Mouse (Mus musculus) liver, adult (tissue): ENCODE measurements around the gene Upp2.

ENCODE experiments used
- GATA4 ChIP-seq: IDR thresholded peaks from 2 replicates; pipeline ENCODE4 v1.6.1; 2014; ENCODE audit warnings: mild to moderate bottlenecking, low read length; ENCODE audit not compliant: insufficient replicate concordance

The Upp2 gene

GRCm38 (mm10) chr2:58568841-58569645 is 1.9 kb downstream of the Upp2 start:
- no peak for TF ChIP-seq GATA4

DNA sequence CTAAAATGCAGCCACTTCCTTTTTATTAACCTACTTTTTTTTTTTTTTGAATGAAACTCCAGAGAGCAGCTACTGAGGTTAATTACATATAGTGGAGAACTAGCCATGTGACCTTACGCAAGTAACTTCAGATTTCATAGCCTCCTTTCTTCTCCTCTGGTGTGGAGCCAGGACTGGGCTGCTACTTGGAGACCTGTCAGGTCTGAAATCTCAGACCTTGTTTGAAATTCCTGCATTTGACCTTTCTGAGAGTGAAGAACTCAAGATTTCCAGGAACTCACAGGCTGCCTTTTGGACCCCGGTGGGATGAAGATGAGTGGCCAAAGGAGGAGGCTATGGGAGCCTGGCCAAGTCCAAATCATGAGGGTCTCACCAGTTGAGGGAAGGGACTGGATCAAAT is 7.1 kb downstream of the Upp2 start:
- TF ChIP-seq GATA4, result no peak

DNA sequence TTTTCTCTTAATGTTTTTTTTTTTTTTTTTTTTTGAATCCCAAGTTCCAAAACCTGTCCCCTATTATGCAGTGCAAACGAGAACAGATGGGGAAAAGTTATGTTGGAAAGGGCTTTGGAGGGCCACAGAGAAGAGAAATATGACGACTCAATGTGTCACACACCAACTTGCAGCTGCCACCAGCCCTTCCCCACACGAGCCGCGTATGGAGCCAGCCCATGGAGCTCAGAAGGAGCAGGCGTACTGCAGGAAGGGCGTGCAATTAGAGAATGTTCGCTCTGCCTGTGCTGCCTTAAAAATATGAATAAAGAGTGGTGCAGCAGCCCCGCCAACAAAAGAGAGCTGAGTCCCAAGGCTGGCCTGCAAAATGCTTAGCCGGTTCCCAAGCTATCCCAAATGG is 19.2 kb downstream of the Upp2 start:
- TF ChIP-seq GATA4, result no peak

- no peak for TF ChIP-seq GATA4
Measured at GRCm38 (mm10) chr2:58589637-58590036, 22.5 kb downstream of the Upp2 start.

DNA sequence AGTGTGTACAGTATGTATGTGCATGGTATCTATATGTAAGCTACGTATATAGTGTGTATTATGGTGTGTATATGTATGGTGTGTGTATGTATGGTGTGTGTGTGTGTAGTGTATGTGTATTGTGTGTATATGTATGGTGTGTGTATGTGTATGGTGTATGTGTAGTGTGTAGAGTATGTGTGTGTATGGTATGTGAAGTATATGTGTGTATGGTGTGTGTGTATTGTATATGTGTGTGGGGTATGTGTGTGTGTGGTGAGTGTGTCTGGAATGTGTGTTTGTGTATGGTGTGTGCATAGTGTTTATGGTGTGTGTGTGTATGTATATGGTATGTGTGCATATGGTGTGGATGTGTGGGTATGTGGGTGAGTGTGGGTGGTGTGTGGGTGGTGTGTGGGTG is 23.0 kb downstream of the Upp2 start:
- TF ChIP-seq GATA4, result no peak

- no peak; the same call in 1 of the 2 replicates for TF ChIP-seq GATA4
Measured at GRCm38 (mm10) chr2:58595350-58595749, 28.3 kb downstream of the Upp2 start.

- no peak for TF ChIP-seq GATA4
Measured at GRCm38 (mm10) chr2:58596774-58597342, 29.8 kb downstream of the Upp2 start.

GRCm38 (mm10) chr2:58597556-58597955 is 30.5 kb downstream of the Upp2 start:
- no peak for TF ChIP-seq GATA4

DNA sequence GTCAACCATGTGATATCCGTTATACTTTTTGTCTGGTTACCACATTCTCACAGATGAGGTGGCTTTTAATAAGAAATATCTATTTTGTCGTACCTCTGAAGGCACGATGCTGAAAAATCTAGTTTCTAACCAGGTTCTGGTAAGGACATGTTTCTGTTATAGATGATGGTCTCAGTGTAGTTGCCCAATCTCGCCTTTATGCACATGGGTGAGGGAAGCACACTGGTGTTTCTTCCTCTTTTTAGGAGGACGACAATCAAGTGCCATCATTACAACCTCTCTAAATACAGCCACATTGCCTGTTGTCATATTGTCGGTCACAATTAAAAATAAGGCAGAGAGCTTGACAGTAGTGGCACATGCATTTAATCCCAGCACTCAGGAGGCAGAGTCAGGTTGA is 32.5 kb downstream of the Upp2 start:
- no peak for TF ChIP-seq GATA4

GRCm38 (mm10) chr2:58601382-58601781 is 34.3 kb downstream of the Upp2 start:
- TF ChIP-seq GATA4, result no peak

GRCm38 (mm10) chr2:58603379-58603778 is 36.3 kb downstream of the Upp2 start:
- TF ChIP-seq GATA4, result no peak

- TF ChIP-seq GATA4, result no peak
Measured at GRCm38 (mm10) chr2:58604791-58605190, 37.7 kb downstream of the Upp2 start.

DNA sequence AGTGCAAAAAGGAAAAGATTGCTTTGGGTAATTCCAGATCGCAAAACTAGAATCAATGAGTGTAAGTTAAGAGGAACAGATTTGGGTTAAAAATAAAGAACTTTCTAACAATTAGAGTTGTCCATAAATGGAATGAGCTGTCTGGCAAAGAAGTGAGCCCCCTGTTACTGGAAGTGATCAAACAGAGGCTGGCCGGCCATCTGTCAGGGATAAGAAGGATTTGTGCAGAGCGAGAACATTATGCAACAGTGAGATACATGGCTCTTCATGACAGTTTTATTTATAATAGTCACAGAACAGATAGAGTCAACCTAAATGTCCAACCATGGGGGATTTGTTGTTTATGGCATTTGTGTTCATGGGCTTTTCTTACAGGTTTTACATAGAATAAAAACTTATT is 46.6 kb downstream of the Upp2 start:
- TF ChIP-seq GATA4, result no peak

DNA sequence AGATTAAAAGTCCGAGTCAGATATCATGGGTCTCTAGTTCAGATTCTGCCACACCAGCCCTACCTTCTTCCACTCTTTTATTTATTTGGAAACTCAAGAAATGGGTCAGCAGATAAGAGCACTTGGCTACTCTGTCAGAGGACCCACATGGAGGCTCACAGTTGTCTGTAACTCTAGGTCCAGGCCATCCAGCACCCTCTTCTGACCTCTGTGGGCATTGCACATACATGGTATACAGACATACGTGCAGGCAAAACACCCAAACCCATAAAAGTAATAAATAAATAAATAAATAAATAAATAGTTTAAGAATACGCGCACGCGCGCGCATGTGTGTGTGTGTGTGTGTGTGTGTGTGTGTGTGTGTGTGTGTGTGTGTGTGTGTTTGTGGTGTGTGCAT is 47.8 kb downstream of the Upp2 start:
- no peak for TF ChIP-seq GATA4

DNA sequence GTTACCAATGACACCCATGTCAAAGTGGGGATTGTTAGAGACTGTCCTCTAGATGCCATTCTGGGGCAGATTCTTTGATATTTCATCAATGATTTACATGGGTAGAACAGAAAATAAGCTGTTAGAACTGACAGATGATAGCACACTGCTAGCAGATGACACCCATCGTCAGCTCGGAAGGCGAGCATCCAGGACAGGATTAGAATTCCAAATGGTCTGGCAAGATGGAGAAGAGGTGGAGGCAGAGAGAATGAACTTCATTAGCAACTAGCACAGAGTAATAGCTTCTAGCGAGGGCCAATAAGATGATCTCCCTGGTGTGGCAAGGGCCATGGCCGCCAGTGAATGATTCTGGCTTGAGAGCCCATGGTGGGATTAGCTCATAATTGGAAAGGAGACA is 48.7 kb downstream of the Upp2 start:
- no peak for TF ChIP-seq GATA4

DNA sequence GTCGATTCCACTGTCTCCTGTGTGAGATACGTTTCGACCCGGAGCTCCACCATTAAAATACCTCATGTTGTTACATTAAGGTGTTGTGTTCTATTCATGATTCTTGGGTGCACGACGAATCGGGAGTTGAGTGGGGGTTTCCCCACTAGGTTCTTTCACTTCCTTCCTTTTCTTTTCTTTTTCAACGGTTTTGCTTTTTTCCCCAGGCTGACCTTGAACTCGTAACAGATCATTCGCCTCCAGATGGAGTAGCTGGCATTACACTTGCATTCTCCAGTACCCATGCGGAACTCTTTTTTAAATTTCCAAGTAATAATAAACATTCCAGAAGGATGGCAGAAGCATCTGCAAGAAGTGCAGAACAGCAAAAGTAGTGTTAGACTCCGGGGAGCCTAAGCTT is 58.1 kb downstream of the Upp2 start:
- no peak for TF ChIP-seq GATA4

- TF ChIP-seq GATA4, result no peak
Measured at GRCm38 (mm10) chr2:58625681-58626080, 58.6 kb downstream of the Upp2 start.
